In the genomic region with DNA sequence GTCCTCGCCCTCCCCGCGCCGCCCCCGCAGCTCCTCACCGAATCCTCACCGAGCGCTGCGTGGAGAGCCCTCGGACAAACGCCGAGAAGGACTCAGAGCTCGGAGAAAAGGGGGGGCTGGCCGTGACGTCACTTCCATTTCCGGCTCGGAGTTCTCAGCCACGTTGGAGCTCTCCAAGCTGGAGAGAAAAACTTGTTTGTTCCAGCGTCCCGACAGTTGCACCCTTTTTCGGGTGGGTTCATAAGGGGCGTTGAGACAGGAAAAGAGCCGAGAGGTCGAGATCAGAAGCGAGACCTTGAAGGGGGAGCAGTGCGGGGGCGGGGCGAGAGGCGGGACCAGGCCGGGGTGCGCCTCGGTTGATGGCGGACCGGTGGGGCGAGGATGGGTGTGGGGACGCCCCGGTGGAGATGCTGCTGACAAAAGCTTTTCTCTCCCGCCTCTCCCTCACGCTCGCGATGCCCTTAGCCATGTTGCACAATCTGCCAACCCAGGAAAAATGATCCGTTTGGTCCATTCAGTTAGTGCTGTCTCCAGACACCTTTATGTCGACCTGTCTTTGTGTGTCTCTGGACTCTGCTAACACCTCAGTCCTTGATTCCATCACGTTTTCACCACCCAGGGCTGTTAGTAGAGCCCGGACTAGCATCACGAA, we compare ENCODE assay signal across 8 mouse cellular contexts. TPM values are rescaled to one million over a fixed set of nuclear protein-coding genes. Genes with fewer than 3 reads are reported as not detected.
DNase-seq lines count a peak whose midpoint lies in the region; ATAC-seq and TF ChIP-seq lines count a peak whose summit lies in the region.

A gene (minus strand): TSS at position 112 of the 652 bp plus-strand sequence.

- ATAC-seq in frontal cortex, adult (ENCODE audit: low TSS enrichment): peak; percentile 94
- ATAC-seq in lung, embryonic 15.5 days (ENCODE audit: borderline replicate concordance, extremely low read depth, low FRiP score, low TSS enrichment): peak; percentile 93

- peak; percentile 65; the same call in 1 of the 2 replicates for TF ChIP-seq POLR2A in olfactory bulb, adult 2 months (IDR thresholded peaks at IDR 0.05; ENCODE audit: insufficient read depth, low read depth, low read length)

- TF ChIP-seq CTCF in olfactory bulb, adult 2 months (IDR thresholded peaks at IDR 0.05; ENCODE audit: insufficient read depth, low read depth, low read length): no peak

- under 1% methylated on average over 46 of the region's 46 CpGs for WGBS in hindbrain, embryonic 10.5 days
- WGBS in lung, embryonic 15.5 days: under 1% methylated on average over 46 of the region's 46 CpGs
- under 1% methylated on average over 46 of the region's 46 CpGs for WGBS in olfactory bulb, adult 2 months

- peak within 1 kb of the TSS; percentile 69 for H3K4me2 ChIP-seq in lung, embryonic 15.5 days

- peak; percentile 82 for DNase-seq in MN1 (ENCODE audit: low spot score)
- DNase-seq in cerebellum, adult 9-10 months: peak; percentile 91
- DNase-seq in hindbrain, embryonic 10.5 days (ENCODE audit: low spot score): peak; percentile 93
- peak; percentile 82 for DNase-seq in layer of hippocampus, adult 9-10 months (ENCODE audit: low spot score)
- peak; percentile 77 to 81 for DNase-seq in thymus, adult 18-20 months

- H3K27ac ChIP-seq in hindbrain, embryonic 10.5 days: peak within 1 kb of the TSS; percentile 99
- peak within 1 kb of the TSS; percentile 98 for H3K27ac ChIP-seq in lung, embryonic 15.5 days
- peak within 1 kb of the TSS; percentile 89 for H3K27ac ChIP-seq in olfactory bulb, adult 2 months (ENCODE audit: insufficient read depth, low read depth, low read length)

- H3K27me3 ChIP-seq in hindbrain, embryonic 10.5 days (ENCODE audit: insufficient read depth, poor library complexity, severe bottlenecking): no peaks in the 10 kb centered on the region
- H3K27me3 ChIP-seq in lung, embryonic 15.5 days: no peaks in the 10 kb centered on the region

- no peaks in the 10 kb centered on the region for H3K9me3 ChIP-seq in hindbrain, embryonic 10.5 days
- no peaks in the 10 kb centered on the region for H3K9me3 ChIP-seq in lung, embryonic 15.5 days

- peaks cover 31% of the 10 kb centered on the region for H3K36me3 ChIP-seq in hindbrain, embryonic 10.5 days
- H3K36me3 ChIP-seq in lung, embryonic 15.5 days: peaks cover 11% of the 10 kb centered on the region; the same call in 1 of the 2 replicates

- H3K4me1 ChIP-seq in hindbrain, embryonic 10.5 days (replicated peaks): peaks cover 35% of the 10 kb centered on the region
- peaks cover 30% of the 10 kb centered on the region for H3K4me1 ChIP-seq in lung, embryonic 15.5 days
- H3K4me1 ChIP-seq in olfactory bulb, adult 2 months (ENCODE audit: control insufficient read depth, insufficient read depth, low read length): peaks cover 3% of the 10 kb centered on the region; the same call in 1 of the 2 replicates

- H3K4me3 ChIP-seq in hindbrain, embryonic 10.5 days: peak within 1 kb of the TSS; percentile 94
- H3K4me3 ChIP-seq in lung, embryonic 15.5 days: peak within 1 kb of the TSS; percentile 68
- H3K4me3 ChIP-seq in olfactory bulb, adult 2 months (ENCODE audit: insufficient read depth, low read depth, low read length): peak within 1 kb of the TSS; percentile 64

- H3K9ac ChIP-seq in lung, embryonic 15.5 days: peak within 1 kb of the TSS; percentile 86

RNA-seq across cellular contexts. Expression of the gene that starts here (rescaled TPM):
- polyA plus RNA-seq in hindbrain, embryonic 10.5 days (2016; fragmentation: Nextera tagmentation; extraction: Ambion mirVana): 99.3 and 123 TPM in 2 replicates
- 103 and 107 TPM in 2 replicates for polyA plus RNA-seq in lung, embryonic 15.5 days (2015; fragmentation: Nextera tagmentation; extraction: Ambion mirVana)
- 158 TPM in 1 of 2 replicates, not detected in the other for polyA plus RNA-seq in olfactory bulb, adult 2 months (2012; ENCODE audit: insufficient read depth, insufficient read length, low replicate concordance, missing spikeins)

Comparison
In these comparisons a context has a peak if more than half of its experiments do, and no peak if none do; other contexts are left out.
1. Peak in every context shown above with its lines: DNase-seq, ATAC-seq, H3K4me3 ChIP-seq and H3K27ac ChIP-seq.